23 mouse cellular contexts compared by ENCODE assay signal in genomic region chr17:73845632-73846031, GRCm38 (mm10).
"Had no signal": no experiment of that assay in that cellular context is flagged by ENCODE, and none has a peak within 500 bp of the region (broad histone marks: within the 10 kb centered on the region; RNA-seq: fewer than 3 reads in every experiment).

No protein-coding gene starts in this region.

- H3K27ac ChIP-seq: intestine, embryonic 15.5 days; layer of hippocampus, adult 2 months; limb, embryonic 10.5 days; limb, embryonic 13.5 days; liver, embryonic 14.5 days; midbrain, embryonic 10.5 days; midbrain, embryonic 13.5 days; neural tube, embryonic 13.5 days; stomach, embryonic 15.5 days had no signal

- H3K4me3 ChIP-seq: intestine, embryonic 15.5 days; layer of hippocampus, adult 2 months; limb, embryonic 10.5 days; limb, embryonic 13.5 days; megakaryocyte, embryonic 14.5 days; midbrain, embryonic 10.5 days; midbrain, embryonic 13.5 days; myocyte; neural tube, embryonic 13.5 days; stomach, embryonic 15.5 days had no signal

- H3K27me3 ChIP-seq: intestine, embryonic 15.5 days; limb, embryonic 13.5 days; midbrain, embryonic 13.5 days; neural tube, embryonic 13.5 days; stomach, embryonic 15.5 days had no signal

- H3K9ac ChIP-seq: intestine, embryonic 15.5 days; limb, embryonic 13.5 days; liver, embryonic 14.5 days; midbrain, embryonic 13.5 days; neural tube, embryonic 13.5 days; stomach, embryonic 15.5 days had no signal

- H3K9me3 ChIP-seq: intestine, embryonic 15.5 days; limb, embryonic 10.5 days; limb, embryonic 13.5 days; megakaryocyte, embryonic 14.5 days; midbrain, embryonic 10.5 days; midbrain, embryonic 13.5 days; neural tube, embryonic 13.5 days; stomach, embryonic 15.5 days had no signal

- H3K4me1 ChIP-seq: intestine, embryonic 15.5 days; limb, embryonic 10.5 days; limb, embryonic 13.5 days; midbrain, embryonic 10.5 days; midbrain, embryonic 13.5 days; neural tube, embryonic 13.5 days; stomach, embryonic 15.5 days had no signal

- ATAC-seq: hindbrain, embryonic 16.5 days; intestine, embryonic 15.5 days; lung, postnatal 0 days; midbrain, embryonic 13.5 days; midbrain, embryonic 16.5 days had no signal

- H3K4me2 ChIP-seq: intestine, embryonic 15.5 days; limb, embryonic 13.5 days; midbrain, embryonic 13.5 days; neural tube, embryonic 13.5 days; stomach, embryonic 15.5 days had no signal

- H3K36me3 ChIP-seq: intestine, embryonic 15.5 days; limb, embryonic 10.5 days; limb, embryonic 13.5 days; midbrain, embryonic 10.5 days; midbrain, embryonic 13.5 days; neural tube, embryonic 13.5 days; stomach, embryonic 15.5 days had no signal

- DNase-seq: kidney, adult 11 months; kidney, postnatal 10 days; layer of hippocampus, adult 9-11 months; lung, adult 2 months; lung, postnatal 36 days; retina, postnatal 1 day; right cerebral cortex, postnatal 25 days; spleen, adult 18-20 months; thymus, postnatal 25 days had no signal
